Mouse (Mus musculus): ENCODE data around the gene Crim1. TPM values are rescaled to one million over a fixed set of nuclear protein-coding genes. Genes with fewer than 3 reads are reported as not detected.

Crim1 gene
- polyA plus RNA-seq, 1 experiment, result 1.1 TPM

- Histone ChIP-seq H3K36me3 (ENCODE audit: control insufficient read depth, insufficient read depth) (no peaks in the 10 kb centered on the region), H3K4me3 (no peak overlapping the region), H3K27me3 (ENCODE audit: control insufficient read depth, insufficient read depth, insufficient read length) (no peaks in the 10 kb centered on the region), H3K4me2 (ENCODE audit: low read depth) (no peak overlapping the region), H3K79me2 (ENCODE audit: control insufficient read depth, insufficient read depth) (no peaks in the 10 kb centered on the region), H3ac (ENCODE audit: control insufficient read depth, insufficient read length) (no peak overlapping the region)
- TF ChIP-seq MYOD1 (IDR thresholded peaks at IDR 0.05; ENCODE audit: control insufficient read depth in 1 of 3, insufficient read length in 2 of 3, low read depth in 2 of 3), result no peak
- TF ChIP-seq SRF (IDR thresholded peaks at IDR 0.05; ENCODE audit: control insufficient read depth, insufficient read length, low read depth), result no peak
- no peak for TF ChIP-seq REST (IDR thresholded peaks at IDR 0.05; ENCODE audit: insufficient read depth, insufficient read length)
- TF ChIP-seq CEBPB (IDR thresholded peaks at IDR 0.05; ENCODE audit: insufficient read depth, poor library complexity, severe bottlenecking), result no peak
- no peak for TF ChIP-seq USF1 (IDR thresholded peaks at IDR 0.05; ENCODE audit: low read depth)
- no peak for TF ChIP-seq TCF12 (IDR thresholded peaks at IDR 0.05; ENCODE audit: insufficient read depth, poor library complexity, severe bottlenecking)
- no peak for TF ChIP-seq MYOG (IDR thresholded peaks at IDR 0.05; ENCODE audit: control insufficient read depth in 1 of 3, insufficient read depth in 1 of 3, insufficient read length in 2 of 3, low read depth in 2 of 3)
- TF ChIP-seq E2F4 (IDR thresholded peaks at IDR 0.05; ENCODE audit: insufficient read depth), result no peak
- no peak for TF ChIP-seq POLR2AphosphoS2 (IDR thresholded peaks at IDR 0.05; ENCODE audit: insufficient read length, low read depth)
- no peak for TF ChIP-seq POLR2A (IDR thresholded peaks at IDR 0.05; ENCODE audit: insufficient read length, low read depth)
- TF ChIP-seq MAX (IDR thresholded peaks at IDR 0.05; ENCODE audit: low read depth), result no peak
- TF ChIP-seq TCF3 (IDR thresholded peaks at IDR 0.05; ENCODE audit: insufficient read length, low read depth), result no peak
Observed at GRCm38 (mm10) chr17:78361939-78362728, 162.1 kb downstream of the Crim1 start.

DNA sequence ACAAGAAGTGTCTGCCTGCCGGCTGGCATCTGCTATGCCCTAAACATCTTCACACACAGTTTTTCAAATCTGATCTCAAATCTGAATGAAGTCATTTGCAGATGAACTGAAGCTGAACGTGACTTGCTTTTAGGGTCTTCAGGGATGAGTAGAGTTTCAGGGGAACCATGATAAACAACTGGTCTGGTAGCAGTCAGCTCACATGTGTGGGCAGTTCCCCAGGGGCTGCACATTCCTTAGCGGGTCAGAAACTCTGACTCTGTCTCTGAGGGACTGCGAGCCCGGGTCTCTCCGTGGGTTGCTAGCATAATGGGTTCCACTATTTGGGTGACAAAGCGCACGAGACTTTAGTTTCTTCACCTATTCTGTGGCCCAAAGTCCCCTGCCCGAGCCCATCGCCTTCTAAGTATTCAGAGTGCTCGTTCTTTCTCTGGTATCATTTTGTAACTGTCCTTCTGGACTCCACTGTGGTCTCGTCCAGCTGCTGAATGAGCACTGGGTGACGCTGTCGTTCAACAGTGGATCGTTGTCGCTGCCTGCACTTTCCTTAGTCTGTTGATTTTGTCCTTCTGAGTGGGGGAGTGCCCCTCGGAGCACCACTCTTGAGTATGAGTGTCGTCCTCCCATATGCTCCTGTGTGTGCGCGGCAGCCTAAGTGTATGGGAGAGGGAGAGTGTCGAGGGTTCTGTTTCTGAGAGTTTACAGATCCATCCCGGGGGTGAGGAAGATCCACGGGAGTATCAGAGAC is 164.7 kb downstream of the Crim1 start:
- H3K27me3 ChIP-seq (ENCODE audit: control insufficient read depth, insufficient read depth, insufficient read length), result no peaks in the 10 kb centered on the region
- no peak overlapping the region for H3ac ChIP-seq (ENCODE audit: control insufficient read depth, insufficient read length)
- H3K36me3 ChIP-seq (ENCODE audit: control insufficient read depth, insufficient read depth), result no peaks in the 10 kb centered on the region
- no peak overlapping the region for H3K4me2 ChIP-seq (ENCODE audit: low read depth)
- no peaks in the 10 kb centered on the region for H3K79me2 ChIP-seq (ENCODE audit: control insufficient read depth, insufficient read depth)
- no peak overlapping the region for H3K4me3 ChIP-seq
- no peak for TF ChIP-seq USF1 (IDR thresholded peaks at IDR 0.05; ENCODE audit: low read depth)
- no peak for TF ChIP-seq MAX (IDR thresholded peaks at IDR 0.05; ENCODE audit: low read depth)
- TF ChIP-seq MYOD1 (IDR thresholded peaks at IDR 0.05; ENCODE audit: control insufficient read depth in 1 of 3, insufficient read length in 2 of 3, low read depth in 2 of 3), result no peak
- no peak for TF ChIP-seq POLR2AphosphoS2 (IDR thresholded peaks at IDR 0.05; ENCODE audit: insufficient read length, low read depth)
- no peak for TF ChIP-seq SRF (IDR thresholded peaks at IDR 0.05; ENCODE audit: control insufficient read depth, insufficient read length, low read depth)
- TF ChIP-seq POLR2A (IDR thresholded peaks at IDR 0.05; ENCODE audit: insufficient read length, low read depth), result no peak

- no peaks in the 10 kb centered on the region for H3K36me3 ChIP-seq (ENCODE audit: control insufficient read depth, insufficient read depth)
- no peak overlapping the region for H3K4me2 ChIP-seq (ENCODE audit: low read depth)
- H3K79me2 ChIP-seq (ENCODE audit: control insufficient read depth, insufficient read depth), result no peaks in the 10 kb centered on the region
- no peaks in the 10 kb centered on the region for H3K27me3 ChIP-seq (ENCODE audit: control insufficient read depth, insufficient read depth, insufficient read length)
- no peak for TF ChIP-seq MYOD1 (IDR thresholded peaks at IDR 0.05; ENCODE audit: control insufficient read depth in 1 of 3, insufficient read length in 2 of 3, low read depth in 2 of 3)
- no peak for TF ChIP-seq POLR2AphosphoS2 (IDR thresholded peaks at IDR 0.05; ENCODE audit: insufficient read length, low read depth)
- TF ChIP-seq TCF12 (IDR thresholded peaks at IDR 0.05; ENCODE audit: insufficient read depth, poor library complexity, severe bottlenecking), result no peak
- no peak for TF ChIP-seq USF1 (IDR thresholded peaks at IDR 0.05; ENCODE audit: low read depth)
- no peak for TF ChIP-seq REST (IDR thresholded peaks at IDR 0.05; ENCODE audit: insufficient read depth, insufficient read length)
- no peak for TF ChIP-seq TCF3 (IDR thresholded peaks at IDR 0.05; ENCODE audit: insufficient read length, low read depth)
- no peak for TF ChIP-seq SRF (IDR thresholded peaks at IDR 0.05; ENCODE audit: control insufficient read depth, insufficient read length, low read depth)
- TF ChIP-seq POLR2A (IDR thresholded peaks at IDR 0.05; ENCODE audit: insufficient read length, low read depth), result no peak
- no peak for TF ChIP-seq E2F4 (IDR thresholded peaks at IDR 0.05; ENCODE audit: insufficient read depth)
- TF ChIP-seq MAX (IDR thresholded peaks at IDR 0.05; ENCODE audit: low read depth), result no peak
- no peak for TF ChIP-seq MYOG (IDR thresholded peaks at IDR 0.05; ENCODE audit: control insufficient read depth in 1 of 3, insufficient read depth in 1 of 3, insufficient read length in 2 of 3, low read depth in 2 of 3)
- TF ChIP-seq CEBPB (IDR thresholded peaks at IDR 0.05; ENCODE audit: insufficient read depth, poor library complexity, severe bottlenecking), result no peak
- H3ac ChIP-seq (ENCODE audit: control insufficient read depth, insufficient read length), result no peak overlapping the region
- H3K4me3 ChIP-seq, result no peak overlapping the region
Observed at GRCm38 (mm10) chr17:78366070-78366469, 166.0 kb downstream of the Crim1 start.

GRCm38 (mm10) chr17:78368481-78368880 is 168.4 kb downstream of the Crim1 start:
- Histone ChIP-seq H3K36me3 (ENCODE audit: control insufficient read depth, insufficient read depth) (no peaks in the 10 kb centered on the region), H3K27me3 (ENCODE audit: control insufficient read depth, insufficient read depth, insufficient read length) (no peaks in the 10 kb centered on the region), H3K79me2 (ENCODE audit: control insufficient read depth, insufficient read depth) (no peaks in the 10 kb centered on the region), H3ac (ENCODE audit: control insufficient read depth, insufficient read length) (no peak overlapping the region), H3K4me2 (ENCODE audit: low read depth) (no peak overlapping the region), H3K4me3 (no peak overlapping the region)
- TF ChIP-seq TCF12 (IDR thresholded peaks at IDR 0.05; ENCODE audit: insufficient read depth, poor library complexity, severe bottlenecking) (no peak), E2F4 (IDR thresholded peaks at IDR 0.05; ENCODE audit: insufficient read depth) (no peak), MYOG (IDR thresholded peaks at IDR 0.05; ENCODE audit: control insufficient read depth in 1 of 3, insufficient read depth in 1 of 3, insufficient read length in 2 of 3, low read depth in 2 of 3) (no peak), POLR2A (IDR thresholded peaks at IDR 0.05; ENCODE audit: insufficient read length, low read depth) (no peak), MAX (IDR thresholded peaks at IDR 0.05; ENCODE audit: low read depth) (no peak), TCF3 (IDR thresholded peaks at IDR 0.05; ENCODE audit: insufficient read length, low read depth) (no peak), MYOD1 (IDR thresholded peaks at IDR 0.05; ENCODE audit: control insufficient read depth in 1 of 3, insufficient read length in 2 of 3, low read depth in 2 of 3) (no peak), CEBPB (IDR thresholded peaks at IDR 0.05; ENCODE audit: insufficient read depth, poor library complexity, severe bottlenecking) (no peak), SRF (IDR thresholded peaks at IDR 0.05; ENCODE audit: control insufficient read depth, insufficient read length, low read depth) (no peak), USF1 (IDR thresholded peaks at IDR 0.05; ENCODE audit: low read depth) (no peak), POLR2AphosphoS2 (IDR thresholded peaks at IDR 0.05; ENCODE audit: insufficient read length, low read depth) (no peak), REST (IDR thresholded peaks at IDR 0.05; ENCODE audit: insufficient read depth, insufficient read length) (no peak)
